Comparison of ENCODE assay signal across 16 mouse cellular contexts in genomic region chr2:31948801-31949200, GRCm38 (mm10).
"Had no signal": no experiment of that assay in that cellular context is flagged by ENCODE, and none has a peak within 500 bp of the region (broad histone marks: within the 10 kb centered on the region; RNA-seq: fewer than 3 reads in every experiment).

No protein-coding gene starts in this region.

- H3K36me3 ChIP-seq: liver, embryonic 12.5 days; liver, embryonic 15.5 days; lung, embryonic 15.5 days had no signal

- H3K27ac ChIP-seq: limb, embryonic 10.5 days; limb, embryonic 13.5 days; liver, embryonic 12.5 days; liver, embryonic 15.5 days; lung, embryonic 15.5 days; midbrain, embryonic 12.5 days had no signal

- H3K4me2 ChIP-seq: liver, embryonic 12.5 days; liver, embryonic 15.5 days; lung, embryonic 15.5 days; midbrain, embryonic 12.5 days had no signal

- DNase-seq: kidney, adult 18-20 months; kidney, adult 9 months; kidney, postnatal 14 days; kidney, postnatal 4 days; liver; lung, postnatal 4 days; right cerebral cortex, postnatal 14 days; right cerebral cortex, postnatal 4 days; thymus, postnatal 25 days had no signal

- H3K9ac ChIP-seq: limb, embryonic 13.5 days; liver, embryonic 12.5 days; liver, embryonic 15.5 days; lung, embryonic 15.5 days; midbrain, embryonic 12.5 days had no signal

- H3K4me3 ChIP-seq: limb, embryonic 10.5 days; limb, embryonic 13.5 days; liver, embryonic 12.5 days; liver, embryonic 15.5 days; midbrain, embryonic 12.5 days had no signal

- H3K9me3 ChIP-seq: limb, embryonic 10.5 days; limb, embryonic 13.5 days; liver, embryonic 12.5 days; liver, embryonic 15.5 days; lung, embryonic 15.5 days; midbrain, embryonic 12.5 days had no signal

- ATAC-seq: liver, embryonic 12.5 days; midbrain, embryonic 16.5 days had no signal

- H3K27me3 ChIP-seq: limb, embryonic 13.5 days had no signal
